Mouse (Mus musculus) megakaryocyte-erythroid progenitor cell, adult 5 weeks (primary cell): ENCODE data around the gene Zkscan14. TPM values are rescaled to one million over a fixed set of nuclear protein-coding genes. Genes with fewer than 3 reads are reported as not detected.

Source experiments
- polyA plus RNA-seq: library from polyadenylated mRNA; stranded (reverse); fragments of >175 nt; gene quantifications from 2 replicates; pipeline ENCODE4 v1.2.3, GENCODE M21; 2012

Zkscan14 gene
- 6.9 and 11.0 TPM in 2 replicates for polyA plus RNA-seq

GRCm38 (mm10) chr5:145201321-145201991 is at the start of gene Zkscan14:
Zkscan14 (minus strand) TSS chr5:145201868.

GRCm38 (mm10) chr5:145231367-145231871 is 29.8 kb upstream of the Zkscan14 start, which contains the start of gene Zfp655:
Zfp655 (plus strand) TSS chr5:145231715.

GRCm38 (mm10) chr5:145203936-145204691 is 2.4 kb upstream of the Zkscan14 start, which contains the start of gene Zkscan5:
Zkscan5 (plus strand) TSS chr5:145204562.

GRCm38 (mm10) chr5:145191962-145192361 is 9.7 kb downstream of the Zkscan14 start, which contains the start of gene Atp5j2:
Atp5j2 (minus strand) TSS chr5:145192062.

GRCm38 (mm10) chr5:145166536-145167305 is 34.9 kb downstream of the Zkscan14 start, which contains the start of the genes Ptcd1 and Cpsf4:
Ptcd1 (minus strand) TSS chr5:145167108.
Cpsf4 (plus strand) TSS chr5:145167213.

Other genes with a start within 250 kb of the Zkscan14 start
- gene Smurf1, start 236.0 kb downstream of the Zkscan14 start, polyA plus RNA-seq = 6.7 and 9.3 TPM in 2 replicates
- not detected in 2 replicates for gene Gm4871, start 169.1 kb downstream of the Zkscan14 start, polyA plus RNA-seq
- gene 1700018F24Rik, start 158.9 kb downstream of the Zkscan14 start, polyA plus RNA-seq = not detected in 2 replicates
- gene Arpc1a, start 118.0 kb downstream of the Zkscan14 start, polyA plus RNA-seq = 37.1 and 39.7 TPM in 2 replicates
- gene Kpna7, start 117.8 kb downstream of the Zkscan14 start, polyA plus RNA-seq = not detected in 2 replicates
- 2,557 and 3,038 TPM in 2 replicates for gene Arpc1b, start 87.7 kb downstream of the Zkscan14 start, polyA plus RNA-seq
- 113 and 155 TPM in 2 replicates for gene Pdap1, start 61.6 kb downstream of the Zkscan14 start, polyA plus RNA-seq
- 23.5 and 38.4 TPM in 2 replicates for gene Bud31, start 61.5 kb downstream of the Zkscan14 start, polyA plus RNA-seq
- gene Ptcd1, start 34.8 kb downstream of the Zkscan14 start, polyA plus RNA-seq = 15.8 and 18.1 TPM in 2 replicates
- gene Cpsf4, start 34.7 kb downstream of the Zkscan14 start, polyA plus RNA-seq = 64.3 and 76.5 TPM in 2 replicates
- gene Atp5j2, start 9.8 kb downstream of the Zkscan14 start, polyA plus RNA-seq = 55.8 and 60.0 TPM in 2 replicates
- gene Zkscan5, start 2.7 kb upstream of the Zkscan14 start, polyA plus RNA-seq = 1.7 and 2.9 TPM in 2 replicates
- gene Zfp655, start 29.8 kb upstream of the Zkscan14 start, polyA plus RNA-seq = 23.2 and 30.7 TPM in 2 replicates
- 34.9 and 49.4 TPM in 2 replicates for gene Zscan25, start 78.6 kb upstream of the Zkscan14 start, polyA plus RNA-seq
- gene Cyp3a57, start 143.4 kb upstream of the Zkscan14 start, polyA plus RNA-seq = not detected in 2 replicates